Mouse (Mus musculus): ENCODE results near the gene Nr1h5. TPM values are rescaled to one million over a fixed set of nuclear protein-coding genes. Genes with fewer than 3 reads are reported as not detected.

Nr1h5 gene
- total RNA-seq, 4 experiments from 2014 or later: not detected

Other genes with a start within 250 kb of the Nr1h5 start
- 1 to 10 TPM; 4.8 to 10.0 (median 7.3) TPM for gene Tspan2, start 229.6 kb downstream of the Nr1h5 start, total RNA-seq (2022)
- not detected for gene Tshb, start 181.4 kb downstream of the Nr1h5 start, total RNA-seq (2022)
- gene Sycp1, start 28.0 kb downstream of the Nr1h5 start, total RNA-seq (2022): not detected
- 10 to 100 TPM; 58.0 to 81.4 (median 68.5) TPM for gene Sike1, start 31.6 kb upstream of the Nr1h5 start, total RNA-seq (2022)
- 100 to 1,000 TPM; 349 to 384 (median 357) TPM for gene Csde1, start 56.3 kb upstream of the Nr1h5 start, total RNA-seq (2022)
- gene Nras, start 94.2 kb upstream of the Nr1h5 start, total RNA-seq (2022): 10 to 100 TPM; 56.3 to 58.7 (median 57.5) TPM
- not detected for gene Ampd1, start 109.9 kb upstream of the Nr1h5 start, total RNA-seq (2022)
- 1 to 10 TPM; 1.2 to 2.4 (median 1.9) TPM for gene Dennd2c, start 138.5 kb upstream of the Nr1h5 start, total RNA-seq (2022)
- gene Bcas2, start 207.5 kb upstream of the Nr1h5 start, total RNA-seq (2022): 10 to 100 TPM; 52.7 to 73.4 (median 60.4) TPM

Measured in adrenal gland, adult 8-10 months (tissue).